Mouse (Mus musculus) megakaryocyte, embryonic 14.5 days (primary cell): Measurements from ENCODE around the gene Snx33.

Source experiments
- FLI1 ChIP-seq: IDR thresholded peaks from 2 replicates; pipeline ENCODE4 v1.6.1; 2012; ENCODE audit warnings: low read length, inconsistent platforms, mixed read lengths
- GATA1 ChIP-seq: IDR thresholded peaks from 3 replicates; pipeline ENCODE4 v1.6.1; 2012; ENCODE audit warnings: mixed read lengths, low read length, inconsistent platforms, borderline replicate concordance

GRCm38 (mm10) chr9:56938374-56938773, 10.2 kb upstream of the Snx33 start:
- TF ChIP-seq FLI1: no peak
- TF ChIP-seq GATA1: no peak
